Mouse (Mus musculus) embryonic facial prominence, embryonic 13.5 days (tissue): ENCODE measurements around the gene Prox1. TPM values are rescaled to one million over a fixed set of nuclear protein-coding genes. Genes with fewer than 3 reads are reported as not detected.

Source experiments
- ATAC-seq: fragments of 200-750 bp; cut with Nextera tagmentation; 2 replicates; pipeline ENCODE4 v1.8.0; 2017; ENCODE audit warnings: low read depth; ENCODE audit not compliant: insufficient number of reproducible peaks, insufficient read depth, low FRiP score, low TSS enrichment
- H3K27ac ChIP-seq: fragments of 300-500 bp; sonication (generic); 2 replicates; pipeline ENCODE4 v1.5.1; 2015; ENCODE audit warnings: moderate library complexity, mild to moderate bottlenecking, inconsistent platforms
- H3K27me3 ChIP-seq: fragments of 300-500 bp; sonication (generic); 2 replicates; pipeline ENCODE4 v1.6.1; 2015; ENCODE audit warnings: mild to moderate bottlenecking, inconsistent platforms
- H3K36me3 ChIP-seq: fragments of 300-500 bp; sonication (generic); 2 replicates; pipeline ENCODE4 v1.6.1; 2015; ENCODE audit warnings: mild to moderate bottlenecking, inconsistent platforms
- H3K4me1 ChIP-seq: fragments of 300-500 bp; sonication (generic); 2 replicates; pipeline ENCODE4 v1.6.1; 2015; ENCODE audit warnings: inconsistent platforms
- H3K4me2 ChIP-seq: fragments of 300-500 bp; sonication (generic); 2 replicates; pipeline ENCODE4 v1.6.1; 2015; ENCODE audit warnings: moderate library complexity, mild to moderate bottlenecking, inconsistent platforms
- H3K4me3 ChIP-seq: fragments of 300-500 bp; sonication (generic); 2 replicates; pipeline ENCODE4 v1.5.1; 2015; ENCODE audit warnings: mild to moderate bottlenecking, inconsistent platforms
- H3K9ac ChIP-seq: fragments of 300-500 bp; sonication (generic); 2 replicates; pipeline ENCODE4 v1.6.1; 2015; ENCODE audit warnings: mild to moderate bottlenecking, inconsistent platforms
- H3K9me3 ChIP-seq: fragments of 300-500 bp; sonication (generic); 2 replicates; pipeline ENCODE4 v1.6.1; 2016; ENCODE audit warnings: inconsistent platforms
- WGBS: fragments of 180-500 bp; shearing (Covaris S2); methylation state at CpG from one replicate; pipeline ENCODE4 v1.1.7; 2015; ENCODE audit warnings: mixed read lengths; 5-methylcytosine and 5-hydroxymethylcytosine counted together
- polyA plus RNA-seq: library from polyadenylated mRNA; unstranded; fragments of >200 nt; fragmentation: Nextera tagmentation; extraction: Ambion mirVana; gene quantifications from 2 replicates; pipeline ENCODE4 v1.2.1, GENCODE M21; 2015

Gene Prox1
- 1.3 and 1.7 TPM in 2 replicates for polyA plus RNA-seq

GRCm38 (mm10) chr1:190169911-190170818, at the start of gene Prox1:
TSS of gene Prox1 (minus strand) at chr1:190170714.
- peaks cover 91% of the 10 kb centered on the region for H3K27me3 ChIP-seq
- H3K4me1 ChIP-seq = peaks cover 42% of the 10 kb centered on the region
- H3K27ac ChIP-seq = peak within 1 kb of the TSS; percentile 69; the same call in 1 of the 2 replicates
- H3K4me2 ChIP-seq = peak within 1 kb of the TSS; percentile 92
- H3K36me3 ChIP-seq = no peaks in the 10 kb centered on the region
- no peaks in the 10 kb centered on the region for H3K9me3 ChIP-seq
- H3K9ac ChIP-seq = peak within 1 kb of the TSS; percentile 70
- H3K4me3 ChIP-seq = peak within 1 kb of the TSS; percentile 60
- peak; percentile 85 for ATAC-seq
- under 1% methylated on average over 61 of the region's 62 CpGs for WGBS

- 74% methylated on average over 15 of the region's 15 CpGs for WGBS
- H3K36me3 ChIP-seq = no peaks in the 10 kb centered on the region
- no peak overlapping the region for H3K4me2 ChIP-seq
- no peaks in the 10 kb centered on the region for H3K27me3 ChIP-seq
- no peak for ATAC-seq
- no peak overlapping the region for H3K9ac ChIP-seq
- H3K4me1 ChIP-seq = no peaks in the 10 kb centered on the region
- no peak overlapping the region for H3K4me3 ChIP-seq
- no peaks in the 10 kb centered on the region for H3K9me3 ChIP-seq
- no peak overlapping the region for H3K27ac ChIP-seq
These were observed 46.1 kb upstream of the Prox1 start for GRCm38 (mm10) chr1:190216621-190217020.

GRCm38 (mm10) chr1:190214626-190215025, 44.1 kb upstream of the Prox1 start:
- no peak overlapping the region for H3K9ac ChIP-seq
- no peak overlapping the region for H3K4me3 ChIP-seq
- H3K27ac ChIP-seq = no peak overlapping the region
- no peaks in the 10 kb centered on the region for H3K9me3 ChIP-seq
- H3K4me2 ChIP-seq = no peak overlapping the region
- H3K4me1 ChIP-seq = no peaks in the 10 kb centered on the region
- 69% methylated on average over 7 of the region's 7 CpGs for WGBS
- ATAC-seq = no peak
- H3K36me3 ChIP-seq = no peaks in the 10 kb centered on the region
- H3K27me3 ChIP-seq = no peaks in the 10 kb centered on the region

GRCm38 (mm10) chr1:190213175-190213574, 42.7 kb upstream of the Prox1 start:
- Histone ChIP-seq H3K36me3 (no peaks in the 10 kb centered on the region), H3K4me3 (no peak overlapping the region), H3K4me1 (no peaks in the 10 kb centered on the region), H3K9me3 (no peaks in the 10 kb centered on the region), H3K27me3 (no peaks in the 10 kb centered on the region), H3K9ac (no peak overlapping the region), H3K27ac (no peak overlapping the region), H3K4me2 (no peak overlapping the region)
- no peak for ATAC-seq
- 87% methylated on average over 6 of the region's 6 CpGs for WGBS

GRCm38 (mm10) chr1:190207246-190207645, 36.7 kb upstream of the Prox1 start:
- Histone ChIP-seq H3K4me3 (no peak overlapping the region), H3K9ac (no peak overlapping the region), H3K4me2 (no peak overlapping the region), H3K27me3 (no peaks in the 10 kb centered on the region), H3K9me3 (no peaks in the 10 kb centered on the region), H3K4me1 (no peaks in the 10 kb centered on the region), H3K27ac (no peak overlapping the region), H3K36me3 (no peaks in the 10 kb centered on the region)
- ATAC-seq = no peak
- 83% methylated on average over 8 of the region's 8 CpGs for WGBS

- Histone ChIP-seq H3K9ac (no peak overlapping the region), H3K36me3 (no peaks in the 10 kb centered on the region), H3K27me3 (no peaks in the 10 kb centered on the region), H3K4me1 (no peaks in the 10 kb centered on the region), H3K4me2 (no peak overlapping the region), H3K4me3 (no peak overlapping the region), H3K27ac (no peak overlapping the region), H3K9me3 (no peaks in the 10 kb centered on the region)
- no peak for ATAC-seq
- 90% methylated on average over 2 of the region's 2 CpGs for WGBS
These were observed 35.2 kb upstream of the Prox1 start for GRCm38 (mm10) chr1:190205691-190206090.

GRCm38 (mm10) chr1:190204378-190205070, 34.0 kb upstream of the Prox1 start:
- no peaks in the 10 kb centered on the region for H3K27me3 ChIP-seq
- H3K9ac ChIP-seq = no peak overlapping the region
- H3K27ac ChIP-seq = no peak overlapping the region
- H3K36me3 ChIP-seq = no peaks in the 10 kb centered on the region
- H3K4me2 ChIP-seq = no peak overlapping the region
- no peak overlapping the region for H3K4me3 ChIP-seq
- no peaks in the 10 kb centered on the region for H3K4me1 ChIP-seq
- ATAC-seq = no peak
- WGBS = 38% methylated on average over 10 of the region's 10 CpGs
- H3K9me3 ChIP-seq = no peaks in the 10 kb centered on the region

- no peaks in the 10 kb centered on the region for H3K9me3 ChIP-seq
- WGBS = 85% methylated on average over 6 of the region's 6 CpGs
- H3K27me3 ChIP-seq = no peaks in the 10 kb centered on the region
- no peaks in the 10 kb centered on the region for H3K36me3 ChIP-seq
- no peak overlapping the region for H3K27ac ChIP-seq
- no peak overlapping the region for H3K4me3 ChIP-seq
- H3K4me1 ChIP-seq = no peaks in the 10 kb centered on the region
- H3K4me2 ChIP-seq = no peak overlapping the region
- H3K9ac ChIP-seq = no peak overlapping the region
- ATAC-seq = no peak
These were observed 31.2 kb upstream of the Prox1 start for GRCm38 (mm10) chr1:190201696-190202095.

GRCm38 (mm10) chr1:190200996-190201395, 30.5 kb upstream of the Prox1 start:
- no peak for ATAC-seq
- no peak overlapping the region for H3K9ac ChIP-seq
- no peaks in the 10 kb centered on the region for H3K36me3 ChIP-seq
- 91% methylated on average over 4 of the region's 4 CpGs for WGBS
- H3K4me2 ChIP-seq = no peak overlapping the region
- no peak overlapping the region for H3K27ac ChIP-seq
- no peaks in the 10 kb centered on the region for H3K4me1 ChIP-seq
- no peak overlapping the region for H3K4me3 ChIP-seq
- no peaks in the 10 kb centered on the region for H3K27me3 ChIP-seq
- H3K9me3 ChIP-seq = no peaks in the 10 kb centered on the region

- no peak for ATAC-seq
- H3K36me3 ChIP-seq = no peaks in the 10 kb centered on the region
- H3K4me2 ChIP-seq = no peak overlapping the region
- WGBS = 85% methylated on average over 2 of the region's 2 CpGs
- no peaks in the 10 kb centered on the region for H3K4me1 ChIP-seq
- no peak overlapping the region for H3K4me3 ChIP-seq
- H3K9ac ChIP-seq = no peak overlapping the region
- H3K27ac ChIP-seq = no peak overlapping the region
- H3K27me3 ChIP-seq = no peaks in the 10 kb centered on the region
- no peaks in the 10 kb centered on the region for H3K9me3 ChIP-seq
These were observed 27.7 kb upstream of the Prox1 start for GRCm38 (mm10) chr1:190198247-190198646.

- Histone ChIP-seq H3K36me3 (no peaks in the 10 kb centered on the region), H3K27me3 (peaks cover 14% of the 10 kb centered on the region)
- ATAC-seq = no peak
These were observed 21.5 kb upstream of the Prox1 start for GRCm38 (mm10) chr1:190192011-190192410.

More at GRCm38 (mm10) chr1:190192011-190192410, 21.5 kb upstream of the Prox1 start:
- Histone ChIP-seq H3K4me3 (no peak overlapping the region), H3K9me3 (no peaks in the 10 kb centered on the region), H3K27ac (no peak overlapping the region), H3K4me1 (0 out of 2 replicates have a peak, but pooled peaks cover 3% of the 10 kb centered on the region), H3K9ac (no peak overlapping the region), H3K4me2 (peak overlapping the region; percentile 18)
- WGBS = 22% methylated on average over 13 of the region's 13 CpGs
